Mouse (Mus musculus): Measurements from ENCODE around the gene Lhfp.

- no peak for TF ChIP-seq CTCF (IDR thresholded peaks at IDR 0.05; ENCODE audit: borderline replicate concordance, insufficient read depth, low read length)
- TF ChIP-seq POLR2A (IDR thresholded peaks at IDR 0.05; ENCODE audit: low read depth, low read length): no peak
Measured at GRCm38 (mm10) chr3:53100210-53100609, 58.9 kb downstream of the Lhfp start.
